Mouse (Mus musculus) MEL (cell line): ENCODE measurements around the gene Rgs5. TPM values are rescaled to one million over a fixed set of nuclear protein-coding genes. Genes with fewer than 3 reads are reported as not detected.

Experiments
- DNase-seq: peaks from one replicate; pipeline ENCODE4 v3.0.0; 2011; ENCODE audit warnings: low read depth, low spot score
- H3K27ac ChIP-seq: 2 replicates; pipeline ENCODE4 v1.5.1; 2012; ENCODE audit warnings: low read depth, mild to moderate bottlenecking, control low read depth, low read length, moderate library complexity; ENCODE audit not compliant: control insufficient read depth
- H3K27me3 ChIP-seq, 2 experiments: fragments of 150-350 bp in 1 of 2; sonication (generic) in 1 of 2; 2 replicates each; pipeline ENCODE4 v1.6.1; 2012; ENCODE audit warnings: low read length in 2 of 2, mild to moderate bottlenecking in 2 of 2, improper control_type of control experiment in 1 of 2, moderate library complexity in 1 of 2; ENCODE audit not compliant: insufficient read depth in 2 of 2, control insufficient read depth in 1 of 2
- H3K36me3 ChIP-seq, 2 experiments: 2 replicates each; pipeline ENCODE4 v1.6.1; 2012 to 2014; ENCODE audit warnings: low read length in 2 of 2, improper control_type of control experiment in 1 of 2, inconsistent platforms in 1 of 2, mild to moderate bottlenecking in 1 of 2; ENCODE audit not compliant: insufficient read depth in 2 of 2, control insufficient read depth in 1 of 2
- H3K4me1 ChIP-seq, 2 experiments: fragments of 150-350 bp in 1 of 2; sonication (generic) in 1 of 2; 2 replicates each; pipeline ENCODE4 v1.6.1; 2012; ENCODE audit warnings: low read length in 2 of 2, improper control_type of control experiment in 1 of 2, mild to moderate bottlenecking in 1 of 2; ENCODE audit not compliant: insufficient read depth in 2 of 2, control insufficient read depth in 1 of 2
- H3K4me3 ChIP-seq, 2 experiments: fragments of 150-350 bp in 1 of 2; sonication (generic) in 1 of 2; 2 replicates each; pipeline ENCODE4 v1.5.1; 2012; ENCODE audit warnings: low read depth in 2 of 2, low read length in 2 of 2, mild to moderate bottlenecking in 2 of 2, moderate library complexity in 2 of 2, control low read depth in 1 of 2, improper control_type of control experiment in 1 of 2; ENCODE audit not compliant: control insufficient read depth in 1 of 2, insufficient read depth in 1 of 2
- H3K79me2 ChIP-seq: 2 replicates; pipeline ENCODE4 v1.6.1; 2012; ENCODE audit warnings: mild to moderate bottlenecking, low read length, moderate library complexity; ENCODE audit not compliant: control insufficient read depth, poor library complexity, insufficient read depth
- H3K9ac ChIP-seq: 2 replicates; pipeline ENCODE4 v1.6.1; 2012; ENCODE audit warnings: low read depth, mild to moderate bottlenecking, control low read depth, low read length, moderate library complexity; ENCODE audit not compliant: control insufficient read depth, poor library complexity, severe bottlenecking
- H3K9me3 ChIP-seq: fragments of 150-350 bp; sonication (generic); replicated peaks from 2 replicates; pipeline ENCODE4 v1.6.1; 2012; ENCODE audit warnings: mild to moderate bottlenecking, low read length, improper control_type of control experiment, moderate library complexity; ENCODE audit not compliant: insufficient read depth
- BHLHE40 ChIP-seq: IDR thresholded peaks from 2 replicates; pipeline ENCODE4 v1.6.1; 2012; ENCODE audit warnings: low read depth, mild to moderate bottlenecking, inconsistent platforms, low read length, improper control_type of control experiment, borderline replicate concordance
- CHD1 ChIP-seq: IDR thresholded peaks from 2 replicates; pipeline ENCODE4 v1.6.1; 2012; ENCODE audit warnings: low read depth, mild to moderate bottlenecking, inconsistent platforms, low read length, improper control_type of control experiment
- CHD2 ChIP-seq: IDR thresholded peaks from 2 replicates; pipeline ENCODE4 v1.6.1; 2011; ENCODE audit warnings: low read length, improper control_type of control experiment
- CTCF ChIP-seq, 3 experiments: IDR thresholded peaks in 2 of 3; conservative IDR thresholded peaks in 1 of 3; 2 replicates each; pipeline ENCODE4 v1.5.1; 2011 to 2012; ENCODE audit warnings: low read length in 3 of 3, low read depth in 2 of 3, mild to moderate bottlenecking in 2 of 3, improper control_type of control experiment in 1 of 3, inconsistent platforms in 1 of 3, mixed read lengths in 1 of 3, moderate library complexity in 1 of 3; ENCODE audit not compliant: control insufficient read depth in 1 of 3, insufficient read depth in 1 of 3, poor library complexity in 1 of 3, severe bottlenecking in 1 of 3
- E2F4 ChIP-seq: IDR thresholded peaks from 2 replicates; pipeline ENCODE4 v1.6.1; 2011; ENCODE audit warnings: low read depth, low read length, improper control_type of control experiment, borderline replicate concordance
- ELF1 ChIP-seq: IDR thresholded peaks from 2 replicates; pipeline ENCODE4 v1.6.1; 2014; ENCODE audit warnings: low read depth, mild to moderate bottlenecking, inconsistent platforms, low read length, improper control_type of control experiment, moderate library complexity
- GABPA ChIP-seq: IDR thresholded peaks from 2 replicates; pipeline ENCODE4 v1.6.1; 2012; ENCODE audit warnings: low read depth, mild to moderate bottlenecking, inconsistent platforms, low read length, improper control_type of control experiment, moderate library complexity
- GATA1 ChIP-seq: IDR thresholded peaks from 2 replicates; pipeline ENCODE4 v1.6.1; 2011; ENCODE audit warnings: low read depth, low read length, improper control_type of control experiment
- MAFK ChIP-seq: IDR thresholded peaks from 2 replicates; pipeline ENCODE4 v1.6.1; 2011; ENCODE audit warnings: low read depth, mild to moderate bottlenecking, low read length, improper control_type of control experiment, borderline replicate concordance
- MAZ ChIP-seq: IDR thresholded peaks from 2 replicates; pipeline ENCODE4 v1.6.1; 2012; ENCODE audit warnings: low read depth, mild to moderate bottlenecking, inconsistent platforms, low read length, improper control_type of control experiment
- MEF2A ChIP-seq: IDR thresholded peaks from 2 replicates; pipeline ENCODE4 v1.6.1; 2014; ENCODE audit warnings: low read depth, mild to moderate bottlenecking, inconsistent platforms, low read length, improper control_type of control experiment; ENCODE audit not compliant: poor library complexity, insufficient replicate concordance, severe bottlenecking; ENCODE audit errors: extremely low read depth
- MXI1 ChIP-seq: IDR thresholded peaks from 2 replicates; pipeline ENCODE4 v1.6.1; 2011; ENCODE audit warnings: mild to moderate bottlenecking, low read depth, low read length, improper control_type of control experiment
- MYB ChIP-seq: IDR thresholded peaks from 2 replicates; pipeline ENCODE4 v1.6.1; 2011; ENCODE audit warnings: mild to moderate bottlenecking, low read depth, low read length, improper control_type of control experiment
- MYC ChIP-seq: IDR thresholded peaks from 2 replicates; pipeline ENCODE4 v1.6.1; 2011; ENCODE audit warnings: low read depth, mild to moderate bottlenecking, low read length, improper control_type of control experiment, moderate library complexity
- NRF1 ChIP-seq: IDR thresholded peaks from 2 replicates; pipeline ENCODE4 v1.6.1; 2014; ENCODE audit warnings: low read depth, mild to moderate bottlenecking, inconsistent platforms, low read length, improper control_type of control experiment, moderate library complexity; ENCODE audit not compliant: poor library complexity, insufficient read depth, severe bottlenecking
- POLR2A ChIP-seq, 2 experiments: IDR thresholded peaks; 2 replicates each; pipeline ENCODE4 v1.6.1; 2011 to 2012; ENCODE audit warnings: low read length in 2 of 2, mild to moderate bottlenecking in 2 of 2, control low read depth in 1 of 2, improper control_type of control experiment in 1 of 2, low read depth in 1 of 2, moderate library complexity in 1 of 2; ENCODE audit not compliant: control insufficient read depth in 1 of 2, insufficient read depth in 1 of 2, poor library complexity in 1 of 2
- POLR2AphosphoS5 ChIP-seq: IDR thresholded peaks from 2 replicates; pipeline ENCODE4 v1.6.1; 2012; ENCODE audit warnings: low read depth, borderline replicate concordance, mild to moderate bottlenecking, inconsistent platforms, low read length, moderate library complexity, mixed read lengths
- RAD21 ChIP-seq: IDR thresholded peaks from 2 replicates; pipeline ENCODE4 v1.6.1; 2011; ENCODE audit warnings: mild to moderate bottlenecking, low read depth, low read length, improper control_type of control experiment
- SIN3A ChIP-seq: IDR thresholded peaks from 2 replicates; pipeline ENCODE4 v1.6.1; 2012; ENCODE audit warnings: low read length, improper control_type of control experiment, inconsistent platforms
- TAL1 ChIP-seq: IDR thresholded peaks from 2 replicates; pipeline ENCODE4 v1.6.1; 2012; ENCODE audit warnings: mild to moderate bottlenecking, inconsistent platforms, low read length, moderate library complexity, mixed read lengths
- TBP ChIP-seq: IDR thresholded peaks from 2 replicates; pipeline ENCODE4 v1.8.0; 2011; ENCODE audit warnings: low read depth, low read length, improper control_type of control experiment
- TCF12 ChIP-seq: IDR thresholded peaks from 2 replicates; pipeline ENCODE4 v1.6.1; 2014; ENCODE audit warnings: low read depth, mild to moderate bottlenecking, inconsistent platforms, low read length, improper control_type of control experiment, moderate library complexity
- UBTF ChIP-seq: IDR thresholded peaks from 2 replicates; pipeline ENCODE4 v1.6.1; 2012; ENCODE audit warnings: low read depth, mild to moderate bottlenecking, inconsistent platforms, low read length, improper control_type of control experiment, moderate library complexity, borderline replicate concordance; ENCODE audit not compliant: insufficient read depth
- USF1 ChIP-seq: IDR thresholded peaks from 2 replicates; pipeline ENCODE4 v1.6.1; 2014; ENCODE audit warnings: low read depth, mild to moderate bottlenecking, inconsistent platforms, low read length, improper control_type of control experiment, moderate library complexity
- USF2 ChIP-seq, 2 experiments: IDR thresholded peaks; 2 replicates each; pipeline ENCODE4 v1.6.1; 2011 to 2012; ENCODE audit warnings: improper control_type of control experiment in 2 of 2, low read length in 2 of 2, borderline replicate concordance in 1 of 2, inconsistent platforms in 1 of 2, low read depth in 1 of 2, mild to moderate bottlenecking in 1 of 2; ENCODE audit not compliant: insufficient read depth in 1 of 2
- ZKSCAN1 ChIP-seq: IDR thresholded peaks from 2 replicates; pipeline ENCODE4 v1.6.1; 2012; ENCODE audit warnings: low read depth, mild to moderate bottlenecking, inconsistent platforms, low read length, improper control_type of control experiment, moderate library complexity
- ZNF384 ChIP-seq: IDR thresholded peaks from 2 replicates; pipeline ENCODE4 v1.6.1; 2012; ENCODE audit warnings: low read depth, mild to moderate bottlenecking, inconsistent platforms, low read length, improper control_type of control experiment
- polyA plus RNA-seq, 2 experiments: library from polyadenylated mRNA; stranded (reverse) in 1 of 2; unstranded in 1 of 2; fragments of >175 nt in 1 of 2; fragments of >200 nt in 1 of 2; gene quantifications; 2 replicates each; pipeline versions ENCODE4 v1.2.1 to v1.2.4; 2012; ENCODE audit warnings: low replicate concordance in 2 of 2, low read depth in 1 of 2; ENCODE audit not compliant: insufficient read length in 2 of 2, insufficient read depth in 1 of 2, missing spikeins in 1 of 2
- total RNA-seq: library from RNA; depleted of rRNA; stranded (reverse); fragments of 300-350 nt; gene quantifications from 2 replicates; pipeline ENCODE4 v1.2.3, GENCODE M21; 2012; rRNA removed

Rgs5 gene
- total RNA-seq (not detected in 2 replicates), polyA plus RNA-seq (not detected)

- Histone ChIP-seq H3K4me3 (no peak within 1 kb of the TSS), H3K9ac (no peak within 1 kb of the TSS), H3K27me3 (no peaks in the 10 kb centered on the region; a peak in 1 of 4 replicates), H3K9me3 (no peaks in the 10 kb centered on the region), H3K27ac (no peak within 1 kb of the TSS), H3K36me3 (no peaks in the 10 kb centered on the region)
- TF ChIP-seq USF2 (IDR thresholded peaks at IDR 0.05; ENCODE audit: borderline replicate concordance in 1 of 2, insufficient read depth in 1 of 2, low read depth in 1 of 2, low read length in 2 of 2) (no peak), SIN3A (no peak), TCF12 (no peak), ZKSCAN1 (no peak), MEF2A (no peak), TBP (no peak), ZNF384 (no peak), CHD1 (no peak), MAFK (no peak), GABPA (no peak), CHD2 (no peak), TAL1 (no peak), GATA1 (no peak), MAZ (no peak), BHLHE40 (no peak), E2F4 (no peak), POLR2AphosphoS5 (no peak)
- TF ChIP-seq, all 39 proteins: peak for 0
- no peak for DNase-seq
- Histone ChIP-seq H3K4me1 (no peaks in the 10 kb centered on the region), H3K79me2 (no peaks in the 10 kb centered on the region)
These were observed at the start of gene Rgs5 for GRCm38 (mm10) chr1:169655256-169655655. TSS of gene Rgs5 (plus strand) at chr1:169655501.

- H3K9ac ChIP-seq, result no peak overlapping the region
These were observed 49.1 kb upstream of the Rgs5 start for GRCm38 (mm10) chr1:169606164-169606563.

More at GRCm38 (mm10) chr1:169606164-169606563, 49.1 kb upstream of the Rgs5 start:
- no peaks in the 10 kb centered on the region for H3K4me1 ChIP-seq
- H3K27ac ChIP-seq, result no peak overlapping the region
- no peak overlapping the region for H3K4me3 ChIP-seq
- H3K36me3 ChIP-seq, result no peaks in the 10 kb centered on the region
- H3K79me2 ChIP-seq, result no peaks in the 10 kb centered on the region
- no peaks in the 10 kb centered on the region for H3K27me3 ChIP-seq
- no peaks in the 10 kb centered on the region for H3K9me3 ChIP-seq
- DNase-seq, result no peak
- no peak for TF ChIP-seq POLR2A (IDR thresholded peaks at IDR 0.05; ENCODE audit: control insufficient read depth in 1 of 2, insufficient read depth in 1 of 2, low read depth in 1 of 2, low read length in 2 of 2, poor library complexity in 1 of 2)
- no peak for TF ChIP-seq NRF1
- TF ChIP-seq POLR2AphosphoS5, result no peak
- no peak for TF ChIP-seq USF1
- TF ChIP-seq CTCF (IDR thresholded peaks at IDR 0.05 in 2 of 3, conservative IDR thresholded peaks at IDR 0.05 in 1 of 3; ENCODE audit: control insufficient read depth in 1 of 3, insufficient read depth in 1 of 3, low read depth in 2 of 3, low read length in 3 of 3, poor library complexity in 1 of 3, severe bottlenecking in 1 of 3), result no peak
- no peak for TF ChIP-seq MYC
- no peak for TF ChIP-seq TCF12
- no peak for TF ChIP-seq MXI1
- TF ChIP-seq TBP, result no peak
- TF ChIP-seq RAD21, result no peak
- TF ChIP-seq CHD2, result no peak
- TF ChIP-seq UBTF, result no peak
- TF ChIP-seq ELF1, result no peak
- no peak for TF ChIP-seq ZNF384
- no peak for TF ChIP-seq MYB
- TF ChIP-seq USF2 (IDR thresholded peaks at IDR 0.05; ENCODE audit: borderline replicate concordance in 1 of 2, insufficient read depth in 1 of 2, low read depth in 1 of 2, low read length in 2 of 2), result no peak
- no peak for TF ChIP-seq MAFK
- TF ChIP-seq GATA1, result no peak
- TF ChIP-seq, all 39 proteins: peak for 0
